Mouse (Mus musculus): ENCODE results near the gene Card10. TPM values are rescaled to one million over a fixed set of nuclear protein-coding genes. Genes with fewer than 3 reads are reported as not detected.

The Card10 gene
- 1.4 and 1.9 TPM in 2 replicates for polyA plus RNA-seq (2015; fragmentation: Nextera tagmentation; extraction: Ambion mirVana)

GRCm38 (mm10) chr15:78802776-78803391, at the start of gene Card10:
Gene Card10 (minus strand): TSS chr15:78803042.

GRCm38 (mm10) chr15:78842371-78843163, 39.7 kb upstream of the Card10 start, which contains the start of gene Cdc42ep1:
Gene Cdc42ep1 (plus strand): TSS chr15:78842624.

GRCm38 (mm10) chr15:78773290-78773729, 29.5 kb downstream of the Card10 start, which contains the start of gene Mfng:
Gene Mfng (minus strand): TSS chr15:78773475.

Other genes with a start within 250 kb of the Card10 start
- 7.9 and 29.7 TPM in 2 replicates for gene Rac2, start 230.3 kb downstream of the Card10 start, polyA plus RNA-seq (2015; fragmentation: Nextera tagmentation; extraction: Ambion mirVana)
- 7.8 and 19.8 TPM in 2 replicates for gene Cyth4, start 206.0 kb downstream of the Card10 start, polyA plus RNA-seq (2015; fragmentation: Nextera tagmentation; extraction: Ambion mirVana)
- gene Elfn2, start 84.3 kb downstream of the Card10 start, polyA plus RNA-seq (2015; fragmentation: Nextera tagmentation; extraction: Ambion mirVana) = not detected in 2 replicates
- gene Mfng, start 29.6 kb downstream of the Card10 start, polyA plus RNA-seq (2015; fragmentation: Nextera tagmentation; extraction: Ambion mirVana) = 5.4 and 6.4 TPM in 2 replicates
- 21.3 and 24.7 TPM in 2 replicates for gene Cdc42ep1, start 39.6 kb upstream of the Card10 start, polyA plus RNA-seq (2015; fragmentation: Nextera tagmentation; extraction: Ambion mirVana)
- 0.77 and 0.97 TPM in 2 replicates for gene Lgals2, start 52.5 kb upstream of the Card10 start, polyA plus RNA-seq (2015; fragmentation: Nextera tagmentation; extraction: Ambion mirVana)
- 40.6 and 40.7 TPM in 2 replicates for gene Gga1, start 74.1 kb upstream of the Card10 start, polyA plus RNA-seq (2015; fragmentation: Nextera tagmentation; extraction: Ambion mirVana)
- 0.19 and 0.22 TPM in 2 replicates for gene Gm49510, start 96.6 kb upstream of the Card10 start, polyA plus RNA-seq (2015; fragmentation: Nextera tagmentation; extraction: Ambion mirVana)
- 15.0 and 16.9 TPM in 2 replicates for gene Sh3bp1, start 96.7 kb upstream of the Card10 start, polyA plus RNA-seq (2015; fragmentation: Nextera tagmentation; extraction: Ambion mirVana)
- gene Pdxp, start 110.9 kb upstream of the Card10 start, polyA plus RNA-seq (2015; fragmentation: Nextera tagmentation; extraction: Ambion mirVana) = 2.6 and 3.3 TPM in 2 replicates
- gene Lgals1, start 123.7 kb upstream of the Card10 start, polyA plus RNA-seq (2015; fragmentation: Nextera tagmentation; extraction: Ambion mirVana) = 2,081 and 2,305 TPM in 2 replicates
- gene Nol12, start 131.9 kb upstream of the Card10 start, polyA plus RNA-seq (2015; fragmentation: Nextera tagmentation; extraction: Ambion mirVana) = 33.8 and 37.6 TPM in 2 replicates
- 45.0 and 55.5 TPM in 2 replicates for gene Triobp, start 144.7 kb upstream of the Card10 start, polyA plus RNA-seq (2015; fragmentation: Nextera tagmentation; extraction: Ambion mirVana)
- 274 and 300 TPM in 2 replicates for gene H1f0, start 225.4 kb upstream of the Card10 start, polyA plus RNA-seq (2015; fragmentation: Nextera tagmentation; extraction: Ambion mirVana)
- not detected in 2 replicates for gene Galr3, start 238.8 kb upstream of the Card10 start, polyA plus RNA-seq (2015; fragmentation: Nextera tagmentation; extraction: Ambion mirVana)